ENCODE assay signal across 8 mouse cellular contexts in genomic region chr2:6352541-6352971, GRCm38 (mm10). TPM values are rescaled to one million over a fixed set of nuclear protein-coding genes. Genes with fewer than 3 reads are reported as not detected.
A peak's percentile ranks its signal among the peaks of the same experiment; 100 is the strongest.
DNase-seq lines count a peak whose midpoint lies in the region; ATAC-seq and TF ChIP-seq lines count a peak whose summit lies in the region.

No protein-coding gene starts in this region.

- no peaks in the 10 kb centered on the region for H3K36me3 ChIP-seq in kidney, adult 2 months (ENCODE audit: control insufficient read depth, insufficient read depth, low read length)
- H3K36me3 ChIP-seq in intestine, embryonic 15.5 days = no peaks in the 10 kb centered on the region

- peaks cover 7% of the 10 kb centered on the region; the same call in 1 of the 2 replicates for H3K4me1 ChIP-seq in kidney, adult 2 months (ENCODE audit: control insufficient read depth, insufficient read depth, low read length)
- H3K4me1 ChIP-seq in intestine, embryonic 15.5 days (replicated peaks) = peaks cover 21% of the 10 kb centered on the region

- no peaks in the 10 kb centered on the region for H3K27me3 ChIP-seq in kidney, adult 2 months (replicated peaks; ENCODE audit: control insufficient read depth, insufficient read depth, low read length)
- no peaks in the 10 kb centered on the region for H3K27me3 ChIP-seq in intestine, embryonic 15.5 days (replicated peaks)

- TF ChIP-seq CTCF in kidney, adult 2 months (conservative IDR thresholded peaks at IDR 0.05; ENCODE audit: insufficient read depth, insufficient read length, low read depth, low read length) = no peak

- no peak for TF ChIP-seq POLR2A in kidney, adult 2 months (IDR thresholded peaks at IDR 0.05; ENCODE audit: low read depth, low read length)

- H3K4me3 ChIP-seq in kidney, adult 2 months (ENCODE audit: insufficient read depth, low read depth, low read length) = 0 out of 2 replicates have a peak overlapping the region, but pooled peaks have one; percentile 11
- peak overlapping the region; percentile 4; the same call in 1 of the 2 replicates for H3K4me3 ChIP-seq in intestine, embryonic 15.5 days (replicated peaks)

- peak; percentile 45 for DNase-seq in kidney, adult 2 months
- no peak for DNase-seq in kidney, adult 18-20 months
- DNase-seq in embryo, embryonic 11.5 days (ENCODE audit: low read depth, low spot score) = peak; percentile 13
- peak; percentile 67 for DNase-seq in yolk sac, embryonic 10.5 days (ENCODE audit: low spot score)
- DNase-seq in ovary, adult 18-20 months (ENCODE audit: low spot score) = no peak
- no peak for DNase-seq in left cerebral cortex, adult 18-20 months (ENCODE audit: low spot score in 2 of 2)

- no peaks in the 10 kb centered on the region for H3K9me3 ChIP-seq in intestine, embryonic 15.5 days

- H3K27ac ChIP-seq in kidney, adult 2 months (ENCODE audit: insufficient read depth, low read depth, low read length) = no peak overlapping the region
- peak overlapping the region; percentile 30 for H3K27ac ChIP-seq in intestine, embryonic 15.5 days

- no peak overlapping the region for H3K9ac ChIP-seq in intestine, embryonic 15.5 days

- WGBS in kidney, adult 2 months = 18% methylated on average over 14 of the region's 14 CpGs
- 17% methylated on average over 14 of the region's 14 CpGs for WGBS in intestine, embryonic 15.5 days

- peak overlapping the region; percentile 53 for H3K4me2 ChIP-seq in intestine, embryonic 15.5 days (replicated peaks)

- peak; percentile 36 for ATAC-seq in intestine, embryonic 15.5 days
- peak; percentile 70 for ATAC-seq in megakaryocyte, adult 5-6 weeks (ENCODE audit: poor library complexity, severe bottlenecking)

RNA-seq across cellular contexts. Expression of gene Usp6nl, which starts 30.1 kb away (rescaled TPM):
- polyA plus RNA-seq in kidney, adult 2 months (2012; rRNA removed) = 8.9 and 9.1 TPM in 2 replicates
- polyA plus RNA-seq in intestine, embryonic 15.5 days (2015; fragmentation: Nextera tagmentation; extraction: Ambion mirVana) = 9.4 and 11.8 TPM in 2 replicates
- 7.3 and 8.2 TPM in 2 replicates for total RNA-seq in megakaryocyte, adult 5-6 weeks (2015)
- 6.1 and 7.2 TPM in 2 replicates for total RNA-seq in megakaryocyte, adult 5-6 weeks (2017)
- 10 to 100 TPM; 18.8 to 20.1 TPM for total RNA-seq in left cerebral cortex, adult 18-20 months (2021)

Comparison
In these comparisons a context has a peak if more than half of its experiments do, and no peak if none do; other contexts are left out.
1. DNase-seq: peak in kidney, adult 2 months (single experiment), embryo, embryonic 11.5 days (single experiment) and yolk sac, embryonic 10.5 days (single experiment); none in kidney, adult 18-20 months (single experiment), ovary, adult 18-20 months (single experiment) and left cerebral cortex, adult 18-20 months (0 of 2).